Mouse (Mus musculus): ENCODE measurements around the gene Nr4a2.

Gene Nr4a2

DNA sequence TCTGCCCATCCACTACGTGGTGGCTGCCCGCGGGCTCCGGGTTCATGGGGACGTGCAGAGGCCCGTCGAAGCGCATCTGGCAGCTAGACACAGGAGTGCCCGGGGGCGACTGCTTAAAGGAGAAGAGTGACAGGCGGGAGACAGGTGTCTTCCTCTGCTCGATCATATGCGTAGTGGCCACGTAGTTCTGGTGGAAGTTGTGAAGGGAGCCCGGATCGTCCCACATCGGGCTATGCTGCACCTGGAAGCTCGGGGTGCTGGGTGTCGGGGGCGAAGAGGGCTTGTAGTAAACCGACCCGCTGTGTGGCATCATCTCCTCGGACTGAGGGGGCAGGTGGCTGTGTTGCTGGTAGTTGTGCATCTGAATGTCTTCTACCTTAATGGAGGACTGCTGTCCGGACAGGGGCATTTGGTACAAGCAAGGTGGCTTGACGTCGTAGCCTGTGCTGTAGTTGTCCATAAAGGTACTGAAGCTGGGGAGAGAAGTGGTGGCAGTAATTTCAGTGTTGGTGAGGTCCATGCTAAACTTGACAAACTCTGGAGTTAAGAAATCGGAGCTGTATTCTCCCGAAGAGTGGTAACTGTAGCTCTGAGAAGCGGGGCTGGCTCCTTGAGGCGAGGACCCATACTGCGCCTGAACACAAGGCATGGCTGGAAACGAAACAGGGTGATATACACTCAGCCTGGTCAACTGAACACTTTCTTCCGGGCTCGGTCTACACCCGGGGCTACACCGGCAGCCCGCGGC is 11.8 kb downstream of the Nr4a2 start:
- no peak for DNase-seq (ENCODE audit: low spot score)

DNA sequence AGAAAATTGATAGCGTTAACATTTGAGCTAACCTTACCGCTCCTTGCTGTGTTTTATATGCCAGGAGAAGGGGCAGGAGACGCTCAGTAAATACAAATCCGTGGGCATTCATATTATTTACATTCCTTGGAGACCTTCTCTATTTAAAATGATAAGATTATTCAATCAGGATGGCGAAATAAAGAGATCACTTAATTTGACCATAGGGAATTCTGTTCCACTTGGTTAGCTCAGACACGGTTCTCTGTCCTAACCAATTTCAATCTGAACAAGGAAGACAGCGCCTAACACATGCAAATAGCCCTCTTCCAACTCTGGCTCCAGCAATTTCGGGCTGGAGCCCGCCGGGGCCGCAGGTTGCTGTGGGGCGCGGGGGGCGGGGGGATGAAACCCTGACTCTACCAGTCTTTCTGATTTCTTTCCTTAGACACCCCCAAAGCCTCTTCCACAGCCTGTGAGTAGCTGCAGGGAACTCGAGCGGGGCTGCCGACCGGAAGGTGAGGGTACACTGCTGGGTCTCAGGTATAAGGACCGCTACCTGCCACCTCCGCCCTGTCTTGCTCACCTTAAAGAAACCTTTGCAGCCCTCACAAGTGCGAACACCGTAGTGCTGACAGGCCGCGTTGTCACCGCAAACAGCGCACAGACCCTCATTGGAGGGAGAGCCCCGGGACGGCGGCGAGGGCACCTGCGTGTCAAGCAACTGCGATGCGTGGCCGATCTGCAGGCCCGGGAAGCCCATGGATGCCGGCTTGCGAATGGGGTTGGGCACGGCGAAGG is 12.6 kb downstream of the Nr4a2 start:
- no peak for DNase-seq (ENCODE audit: low spot score)

DNA sequence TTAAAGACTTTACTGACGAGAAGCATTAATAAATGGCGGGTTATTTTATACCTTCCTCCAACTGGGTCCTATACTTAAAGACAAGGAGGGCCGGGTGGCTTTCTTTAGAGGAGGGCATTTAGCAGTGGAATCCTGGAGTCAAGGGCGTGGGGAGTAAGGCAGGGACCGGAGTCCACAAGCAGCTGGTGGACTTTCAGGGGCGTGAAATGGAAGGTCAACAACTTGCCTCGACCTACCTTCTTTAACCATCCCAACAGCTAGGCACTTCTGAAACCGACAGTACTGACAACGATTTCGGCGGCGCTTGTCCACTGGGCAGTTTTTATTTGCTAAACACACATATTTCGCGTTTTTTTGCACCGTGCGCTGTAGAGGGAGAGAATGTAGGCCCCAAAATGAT is 13.4 kb downstream of the Nr4a2 start:
- DNase-seq (ENCODE audit: low spot score): no peak

DNA sequence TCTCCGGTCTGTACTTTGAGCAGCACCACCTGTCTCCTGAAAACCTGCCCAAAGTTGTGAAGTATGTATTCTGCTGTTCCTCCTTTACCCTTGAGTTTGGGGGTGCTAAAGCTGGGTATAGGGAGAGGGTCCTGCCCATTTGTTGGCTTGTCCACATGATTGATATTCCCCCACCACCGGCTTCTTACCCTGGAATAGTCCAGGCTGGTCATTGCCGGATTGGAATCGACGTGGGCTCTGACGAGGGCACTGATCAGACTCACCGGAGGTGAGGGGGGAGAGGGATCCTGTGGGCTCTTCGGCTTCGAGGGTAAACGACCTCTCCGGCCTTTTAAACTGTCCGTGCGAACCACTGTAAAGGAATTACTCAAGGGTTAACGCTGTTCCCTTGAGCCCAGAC is 13.9 kb downstream of the Nr4a2 start:
- DNase-seq (ENCODE audit: low spot score): no peak

DNA sequence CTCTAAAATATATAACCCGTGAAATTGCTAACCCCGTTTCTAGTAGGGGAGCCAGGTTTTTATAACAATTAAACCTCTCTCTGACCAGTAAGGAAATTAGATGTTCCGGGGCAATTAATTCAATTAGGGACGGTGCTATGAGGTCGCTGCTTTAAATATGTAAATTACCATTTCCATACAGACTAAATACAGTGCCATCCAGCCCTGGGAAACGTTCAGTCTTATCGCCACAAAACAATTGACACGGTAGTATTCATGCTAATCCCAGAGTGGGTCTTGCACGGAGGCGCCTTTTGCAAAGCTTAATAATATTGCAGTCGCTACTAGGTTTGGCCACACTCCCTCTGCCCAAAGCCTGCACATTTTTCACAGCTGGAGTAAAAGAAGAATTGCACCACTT is 14.5 kb downstream of the Nr4a2 start:
- no peak for DNase-seq (ENCODE audit: low spot score)

DNA sequence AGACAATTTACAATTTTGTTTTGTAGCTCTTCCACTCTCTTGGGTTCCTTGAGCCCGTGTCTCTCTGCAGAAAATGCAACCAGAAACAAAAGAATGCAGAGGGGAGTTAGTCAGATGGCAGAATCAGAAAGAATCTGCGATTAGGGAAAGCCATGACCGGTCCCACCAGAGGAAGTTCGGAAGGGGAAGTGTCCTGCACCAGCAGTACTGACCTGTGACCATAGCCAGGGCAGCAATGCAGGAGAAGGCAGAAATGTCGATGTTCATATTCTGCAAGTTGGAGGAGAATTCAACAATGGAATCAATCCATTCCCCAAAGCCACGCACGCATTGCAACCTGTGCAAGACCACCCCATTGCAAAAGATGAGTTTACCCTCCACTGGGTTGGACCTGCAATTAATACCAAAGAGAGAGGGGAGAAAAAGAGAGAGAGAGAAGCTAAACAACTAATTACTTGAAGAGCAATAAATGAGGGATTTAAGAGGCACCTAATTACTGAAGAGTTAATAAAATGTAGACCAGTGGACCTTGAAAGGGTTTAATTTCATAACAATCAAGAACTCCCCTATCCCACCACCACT is 15.4 kb downstream of the Nr4a2 start:
- no peak for DNase-seq (ENCODE audit: low spot score)

DNA sequence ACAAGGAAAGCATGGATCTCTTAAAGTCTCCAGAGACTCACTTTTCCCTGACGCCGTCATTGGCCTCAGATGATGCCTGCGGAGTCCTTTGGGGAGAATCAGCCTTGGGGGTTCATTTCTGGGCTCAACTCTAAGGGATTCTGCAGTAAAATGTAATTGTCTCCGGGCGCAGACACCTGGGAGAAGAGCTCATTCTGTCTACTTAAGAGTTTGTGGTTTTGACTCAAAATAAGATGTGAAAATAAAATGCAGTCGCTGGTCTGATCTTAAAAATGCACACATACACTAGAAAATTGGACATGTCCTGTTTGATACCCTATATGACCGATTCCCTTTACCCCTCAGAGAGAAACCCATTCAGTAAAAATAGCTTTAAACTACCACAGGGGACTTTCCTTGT is 18.4 kb downstream of the Nr4a2 start:
- no peak for DNase-seq (ENCODE audit: low spot score)

DNA sequence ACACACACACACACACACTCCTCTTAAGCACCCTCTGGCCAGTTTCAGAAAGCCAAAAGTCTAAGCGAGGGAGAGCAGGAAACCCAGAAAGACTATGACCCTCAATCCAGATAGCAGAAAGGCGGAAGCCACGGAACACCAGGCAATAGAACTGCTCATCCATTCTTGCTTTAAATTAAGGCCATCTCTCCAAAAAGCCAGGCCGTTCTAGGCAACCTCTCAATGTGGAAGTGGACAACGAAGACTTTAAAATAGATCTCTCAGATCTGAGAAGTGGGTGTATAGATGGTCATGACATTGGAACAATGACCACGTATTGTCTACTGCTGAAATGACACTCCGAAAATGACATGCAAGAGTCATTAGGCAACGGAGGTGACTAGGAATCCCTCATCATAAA is 19.1 kb downstream of the Nr4a2 start:
- no peak for DNase-seq (ENCODE audit: low spot score)

DNA sequence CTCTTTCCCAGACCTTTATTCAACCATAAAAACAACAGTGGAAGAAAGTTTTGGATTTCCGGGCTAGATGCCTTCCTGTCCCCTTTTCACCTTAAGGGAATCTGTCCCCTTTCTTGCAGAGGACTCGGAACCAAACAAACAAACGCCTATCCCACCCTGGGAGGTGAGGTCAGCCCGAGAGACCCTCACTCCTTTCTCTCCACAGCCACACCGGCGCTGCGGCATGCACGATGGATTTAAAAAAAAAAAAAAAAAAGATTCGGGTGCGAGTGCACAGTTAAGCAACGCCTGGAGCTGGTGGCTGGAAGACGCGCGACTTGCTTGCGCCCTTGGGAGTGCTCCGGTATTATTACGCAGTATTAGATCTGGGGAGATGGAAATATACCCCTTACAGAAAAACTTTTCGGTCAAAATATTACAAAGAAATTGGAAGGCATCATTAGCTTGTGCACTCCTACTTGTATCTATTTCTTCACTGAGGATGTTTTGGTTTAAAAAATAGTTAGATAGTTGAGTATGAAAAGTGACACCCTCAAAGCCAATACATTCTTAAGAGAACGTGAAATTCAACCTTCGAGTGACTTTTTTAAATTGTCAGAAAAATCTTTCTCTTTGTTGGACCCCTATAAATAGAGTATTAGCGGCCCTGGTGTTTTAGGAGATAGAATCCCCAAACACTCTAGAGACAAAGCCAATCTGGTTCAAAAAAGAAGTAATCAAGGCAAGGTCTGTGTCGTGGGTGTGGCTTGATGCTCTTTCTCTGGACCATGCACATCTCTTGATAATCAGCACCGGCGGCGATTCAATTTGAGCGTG is 19.8 kb downstream of the Nr4a2 start:
- DNase-seq (ENCODE audit: low spot score): no peak

DNA sequence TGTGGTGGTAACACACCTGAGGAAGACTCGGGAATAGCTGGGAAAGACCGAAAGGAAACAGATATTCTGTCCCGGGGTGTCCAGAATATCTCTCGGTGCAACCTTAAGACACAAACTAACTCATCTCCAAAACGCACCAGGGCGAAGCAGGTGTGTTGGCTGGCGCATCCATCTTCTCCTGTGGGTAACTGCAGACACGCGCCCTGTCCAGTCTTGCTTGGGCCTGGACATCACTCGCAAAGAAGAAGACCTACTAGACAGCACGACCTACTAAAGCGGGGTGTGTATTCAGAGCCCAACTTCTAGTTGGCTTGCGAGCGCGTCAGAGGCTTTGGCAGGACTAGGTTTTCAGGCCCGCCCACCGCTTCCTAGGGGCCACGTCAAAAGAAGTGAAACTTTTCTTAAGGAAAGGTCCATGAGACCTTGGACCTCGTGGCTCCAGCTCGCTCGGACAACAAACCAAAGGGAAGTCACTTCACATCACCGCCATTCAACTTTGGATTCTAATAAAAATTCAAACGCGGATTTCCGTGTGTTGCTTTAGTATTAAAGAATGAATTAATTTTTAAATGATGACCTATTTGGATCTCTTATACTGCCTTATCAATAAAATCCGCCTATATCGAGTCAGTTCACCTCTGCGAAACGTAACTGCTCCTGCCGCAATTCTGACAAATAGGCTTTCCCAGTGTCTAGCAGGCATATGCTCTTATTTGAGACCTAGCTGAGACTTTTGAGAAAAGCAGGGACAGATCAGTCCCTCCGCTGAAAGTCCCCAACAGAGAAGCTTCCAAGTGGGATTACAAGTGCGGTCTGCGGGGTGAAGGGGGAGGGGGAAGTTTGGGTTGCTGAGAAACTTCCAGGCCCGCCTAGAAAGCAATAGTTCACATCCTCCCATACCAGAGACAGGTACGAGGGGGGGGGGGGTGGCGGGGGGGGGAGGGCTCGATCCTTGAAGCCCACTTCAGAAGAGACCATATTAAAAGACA is 20.7 kb downstream of the Nr4a2 start:
- DNase-seq (ENCODE audit: low spot score): no peak

DNA sequence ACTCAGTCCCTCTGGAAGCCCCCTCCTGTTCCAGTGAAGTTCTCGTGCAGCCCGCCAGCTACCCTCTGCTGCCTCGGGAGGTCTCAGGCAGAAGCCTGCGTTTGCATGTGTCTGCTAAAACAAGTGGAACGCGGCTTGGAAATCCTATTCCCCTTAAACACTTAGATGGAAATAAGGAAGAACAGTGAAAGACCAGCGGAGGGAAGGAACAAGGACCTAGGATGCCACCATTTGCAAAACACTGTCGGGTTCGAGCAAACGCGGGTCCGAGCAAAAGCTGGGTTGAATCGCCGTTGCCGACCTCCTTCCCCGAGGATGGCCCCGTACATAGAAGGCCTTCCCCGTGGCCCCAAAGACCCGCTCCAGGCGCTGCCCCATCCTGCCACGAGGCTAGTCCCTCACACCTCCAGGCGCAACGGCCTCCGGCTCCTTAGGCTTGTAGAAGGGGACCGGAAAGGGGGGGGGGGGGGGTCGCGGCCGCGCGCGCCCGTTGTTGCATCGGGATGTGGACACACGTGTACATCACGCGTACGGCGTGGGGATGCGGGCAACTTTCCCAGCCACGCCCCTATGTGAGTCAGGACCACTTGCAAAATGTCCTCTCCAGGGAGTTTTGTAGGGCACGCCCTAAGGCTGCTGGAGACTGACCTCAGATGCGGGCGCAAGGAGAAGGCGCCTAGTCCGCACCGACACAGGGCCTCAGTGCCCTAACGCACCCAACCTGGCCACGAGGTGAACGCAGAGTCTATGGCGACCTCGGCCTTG is 21.5 kb downstream of the Nr4a2 start:
- DNase-seq (ENCODE audit: low spot score): peak; percentile 51

DNA sequence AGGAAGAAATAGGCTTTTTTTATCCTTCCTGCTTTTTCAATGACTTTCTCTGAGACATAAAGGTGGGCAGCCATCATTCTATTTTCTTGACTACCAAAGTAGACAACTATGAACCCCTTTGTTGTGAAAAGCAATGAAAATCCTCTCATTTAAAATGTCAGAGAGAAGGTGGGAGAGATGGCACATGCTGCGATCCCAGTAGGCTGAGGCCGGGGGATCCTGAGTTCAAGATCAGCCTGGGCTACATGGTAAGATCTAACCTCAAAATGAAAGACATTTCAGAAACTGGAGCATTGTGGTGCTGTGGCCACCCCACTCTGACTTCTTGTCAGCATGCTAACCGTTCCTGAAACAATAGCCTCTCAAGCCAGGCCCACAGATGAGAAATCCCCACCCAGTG is 23.6 kb downstream of the Nr4a2 start:
- no peak for DNase-seq (ENCODE audit: low spot score)

DNA sequence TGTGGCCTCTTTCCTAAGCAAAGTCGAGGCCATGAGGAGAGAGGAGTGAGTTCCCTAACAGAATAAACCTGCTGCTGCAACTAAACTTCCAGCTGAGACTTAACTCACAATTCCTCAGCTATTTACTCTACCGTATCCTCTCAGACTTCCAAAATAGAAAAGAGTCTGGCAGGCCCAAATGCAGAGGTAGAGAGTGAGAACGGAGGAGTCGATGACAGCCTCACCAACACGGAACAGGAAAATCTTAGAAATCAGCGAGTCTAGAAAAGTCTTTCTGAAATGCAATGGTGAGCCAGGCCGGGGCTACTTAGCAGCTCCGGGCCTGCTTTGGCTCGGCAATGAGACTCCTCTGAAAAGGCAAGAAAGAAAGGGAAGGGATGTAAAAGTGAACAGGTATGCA is 51.4 kb downstream of the Nr4a2 start:
- DNase-seq (ENCODE audit: low spot score): no peak

DNA sequence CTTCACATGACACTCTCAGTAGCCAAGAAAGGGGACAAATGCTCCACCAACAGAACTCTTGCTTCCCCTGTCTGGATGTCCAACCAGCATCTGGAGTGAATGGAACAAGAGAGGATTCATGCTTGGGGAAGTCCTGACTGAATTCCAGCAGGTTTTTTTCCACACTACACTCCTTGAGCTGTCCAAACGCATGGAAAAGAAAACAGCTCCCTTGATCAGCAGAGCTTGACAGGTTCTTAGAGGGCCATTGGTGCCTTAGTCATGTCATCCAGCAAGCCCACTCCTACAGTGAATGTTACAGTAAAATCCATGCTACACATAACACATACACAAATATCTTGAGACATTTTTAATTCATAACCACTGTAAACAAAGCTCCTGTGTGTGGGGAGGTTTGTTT is 60.3 kb downstream of the Nr4a2 start:
- no peak for DNase-seq (ENCODE audit: low spot score)
